Mouse (Mus musculus): ENCODE measurements around the gene Itm2c.

DNA sequence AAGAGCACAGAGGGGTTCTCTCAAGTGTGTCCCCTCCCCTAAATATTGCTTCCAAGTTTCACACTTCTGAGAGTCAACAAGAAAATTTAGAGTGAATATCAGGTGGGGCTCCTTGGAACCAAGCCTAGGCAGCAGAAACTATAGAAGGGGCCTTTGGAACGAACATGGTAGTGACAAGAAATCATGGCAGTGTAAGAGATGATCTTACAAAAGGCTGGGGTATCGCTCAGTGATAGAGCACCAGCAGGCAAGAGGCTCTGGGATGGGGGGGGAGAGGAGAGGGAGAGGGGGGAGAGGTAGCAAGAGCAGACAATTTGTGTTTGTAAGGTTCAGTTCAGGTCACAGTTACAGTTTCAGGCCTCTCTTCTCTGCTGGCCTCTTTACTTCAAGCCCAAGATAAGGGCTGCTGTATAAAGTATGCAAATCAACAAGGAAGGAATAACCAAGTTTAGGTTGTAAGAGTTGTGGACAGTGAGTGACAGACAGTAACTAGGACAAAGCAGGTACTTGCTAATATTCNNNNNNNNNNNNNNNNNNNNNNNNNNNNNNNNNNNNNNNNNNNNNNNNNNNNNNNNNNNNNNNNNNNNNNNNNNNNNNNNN is 55.1 kb downstream of the Itm2c start:
- TF ChIP-seq HCFC1 (IDR thresholded peaks at IDR 0.05; ENCODE audit: borderline replicate concordance, insufficient read depth, low read length): no peak
- no peak for TF ChIP-seq ZNF384 (IDR thresholded peaks at IDR 0.05; ENCODE audit: low read depth, low read length)
- TF ChIP-seq MAFK (IDR thresholded peaks at IDR 0.05; ENCODE audit: insufficient read depth, low read depth, low read length): no peak
